In the genomic region with DNA sequence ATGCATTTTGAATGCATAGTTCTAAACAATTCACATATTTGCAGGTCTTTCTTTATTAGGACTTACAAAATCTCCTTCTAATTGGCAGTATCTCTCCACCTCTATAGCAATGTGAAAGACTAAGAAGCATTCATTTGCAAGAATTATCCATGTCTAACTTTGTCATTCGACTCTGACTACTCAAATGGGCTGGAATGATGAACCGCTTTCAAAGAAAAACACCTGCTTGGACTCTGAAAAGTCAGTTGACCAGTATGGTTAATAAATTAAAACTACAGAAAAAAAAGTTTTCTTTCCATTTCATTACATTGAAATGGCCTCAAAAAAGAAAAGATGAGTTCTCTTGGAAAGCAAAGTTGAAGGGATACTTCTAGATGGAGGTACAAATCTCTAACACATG, we compare ENCODE assay signal across 19 mouse cellular contexts.
A peak's percentile ranks its signal among the peaks of the same experiment; 100 is the strongest.
DNase-seq lines count a peak whose midpoint lies in the region; ATAC-seq and TF ChIP-seq lines count a peak whose summit lies in the region.
"Had no signal": no experiment of that assay in that cellular context is flagged by ENCODE, and none has a peak within 500 bp of the region (broad histone marks: within the 10 kb centered on the region; RNA-seq: fewer than 3 reads in every experiment).

No protein-coding gene starts in this region.

- H3K9ac ChIP-seq in kidney, embryonic 14.5 days (ENCODE audit: low read depth, low read length): no peak overlapping the region

- no peaks in the 10 kb centered on the region; the same call in 1 of the 2 replicates for H3K4me1 ChIP-seq in kidney, adult 2 months (ENCODE audit: control insufficient read depth, insufficient read depth, low read length)
- no peaks in the 10 kb centered on the region for H3K4me1 ChIP-seq in kidney, embryonic 14.5 days (ENCODE audit: control insufficient read depth, insufficient read depth, low read length)

- H3K27me3 ChIP-seq in kidney, adult 2 months (replicated peaks; ENCODE audit: control insufficient read depth, insufficient read depth, low read length): no peaks in the 10 kb centered on the region
- no peaks in the 10 kb centered on the region for H3K27me3 ChIP-seq in kidney, embryonic 14.5 days (ENCODE audit: control insufficient read depth, insufficient read depth, low read length)
- H3K27me3 ChIP-seq: CH12.LX, Patski had no signal

- 50% methylated on average over 2 of the region's 2 CpGs for WGBS in kidney, adult 2 months
- WGBS in kidney, embryonic 14.5 days: 86% methylated on average over 2 of the region's 2 CpGs

- H3K9me3 ChIP-seq in kidney, embryonic 14.5 days (ENCODE audit: control insufficient read depth, low read length): no peaks in the 10 kb centered on the region
- H3K9me3 ChIP-seq: G1E had no signal

- no peak for TF ChIP-seq POLR2A in kidney, adult 2 months (IDR thresholded peaks at IDR 0.05; ENCODE audit: low read depth, low read length)

- no peak overlapping the region for H3K4me3 ChIP-seq in kidney, adult 2 months (ENCODE audit: insufficient read depth, low read depth, low read length)
- no peak overlapping the region for H3K4me3 ChIP-seq in kidney, embryonic 14.5 days (ENCODE audit: low read length)

- 0 out of 2 replicates have a peak overlapping the region, but pooled peaks have one; percentile 45 for H3K27ac ChIP-seq in kidney, adult 2 months (ENCODE audit: insufficient read depth, low read depth, low read length)
- no peak overlapping the region for H3K27ac ChIP-seq in kidney, embryonic 14.5 days (ENCODE audit: low read depth, low read length)

- DNase-seq in kidney, adult 2 months: peak; percentile 62
- DNase-seq in kidney, adult 9 months: peak; percentile 53
- no peak for DNase-seq in kidney, adult 18-20 months
- DNase-seq: adrenal gland, adult 2 months; adrenal gland, adult 8-10 months; adrenal gland, postnatal 10 days; adrenal gland, postnatal 14 days; adrenal gland, postnatal 25 days; adrenal gland, postnatal 36 days; B cell, adult 2 months; cerebellum, adult 11 months; cerebellum, adult 11-12 months; cerebellum, adult 18-20 months had no signal

- H3K36me3 ChIP-seq in kidney, adult 2 months (ENCODE audit: control insufficient read depth, insufficient read depth, low read length): no peaks in the 10 kb centered on the region
- H3K36me3 ChIP-seq in kidney, embryonic 14.5 days (ENCODE audit: control insufficient read depth, insufficient read depth, low read length): no peaks in the 10 kb centered on the region
- H3K36me3 ChIP-seq: G1E had no signal

- no peak overlapping the region for H3K4me2 ChIP-seq in kidney, embryonic 14.5 days (replicated peaks; ENCODE audit: low read depth, low read length)

- no peak for TF ChIP-seq CTCF in kidney, adult 2 months (conservative IDR thresholded peaks at IDR 0.05; ENCODE audit: insufficient read depth, insufficient read length, low read depth, low read length)

- ATAC-seq in kidney, embryonic 14.5 days (ENCODE audit: low FRiP score, low TSS enrichment): no peak
- ATAC-seq: activated CD4-positive, CD25-positive, alpha-beta regulatory T cell, adult 4 months; CD4-positive, CD25-positive, alpha-beta regulatory T cell, adult 4 months; Patski had no signal
